Mouse (Mus musculus) forebrain, embryonic 13.5 days (tissue): ENCODE measurements around the gene Adamtsl3. TPM values are rescaled to one million over a fixed set of nuclear protein-coding genes. Genes with fewer than 3 reads are reported as not detected.

Source experiments
- ATAC-seq: fragments of 200-750 bp; cut with Nextera tagmentation; 2 replicates; pipeline ENCODE4 v1.8.0; 2017
- H3K27ac ChIP-seq: fragments of 300-500 bp; sonication (generic); 2 replicates; pipeline ENCODE4 v1.5.1; 2015; ENCODE audit warnings: inconsistent platforms, mild to moderate bottlenecking, moderate library complexity
- H3K27me3 ChIP-seq: fragments of 300-500 bp; sonication (generic); 2 replicates; pipeline ENCODE4 v1.6.1; 2015; ENCODE audit warnings: mild to moderate bottlenecking, inconsistent platforms
- H3K36me3 ChIP-seq: fragments of 300-500 bp; sonication (generic); 2 replicates; pipeline ENCODE4 v1.6.1; 2015; ENCODE audit warnings: mild to moderate bottlenecking, inconsistent platforms; ENCODE audit not compliant: poor library complexity, severe bottlenecking
- H3K4me1 ChIP-seq: fragments of 300-500 bp; sonication (generic); 2 replicates; pipeline ENCODE4 v1.6.1; 2015; ENCODE audit warnings: inconsistent platforms
- H3K4me2 ChIP-seq: fragments of 300-500 bp; sonication (generic); 2 replicates; pipeline ENCODE4 v1.6.1; 2015; ENCODE audit warnings: inconsistent platforms, mild to moderate bottlenecking, moderate library complexity
- H3K4me3 ChIP-seq: fragments of 300-500 bp; sonication (generic); 2 replicates; pipeline ENCODE4 v1.5.1; 2015; ENCODE audit warnings: mild to moderate bottlenecking, inconsistent platforms
- H3K9ac ChIP-seq: fragments of 300-500 bp; sonication (generic); 2 replicates; pipeline ENCODE4 v1.6.1; 2015; ENCODE audit warnings: mild to moderate bottlenecking, inconsistent platforms
- H3K9me3 ChIP-seq: fragments of 300-500 bp; sonication (generic); replicated peaks from 2 replicates; pipeline ENCODE4 v1.6.1; 2016; ENCODE audit warnings: inconsistent platforms
- WGBS: fragments of 180-500 bp; shearing (Covaris S2); methylation state at CpG from one replicate; pipeline ENCODE4 v1.1.7; 2015; 5-methylcytosine and 5-hydroxymethylcytosine counted together
- polyA plus RNA-seq: library from polyadenylated mRNA; unstranded; fragments of >200 nt; fragmentation: Nextera tagmentation; extraction: Ambion mirVana; gene quantifications from 2 replicates; pipeline ENCODE4 v1.2.1, GENCODE M21; 2015

The Adamtsl3 gene
- polyA plus RNA-seq, 1 experiment from 2014 or later, result 0.57 TPM

GRCm38 (mm10) chr7:82364567-82364966 lies 29.1 kb downstream of the Adamtsl3 start:
- Histone ChIP-seq H3K36me3 (no peaks in the 10 kb centered on the region), H3K9me3 (no peaks in the 10 kb centered on the region), H3K27ac (no peak overlapping the region), H3K9ac (no peak overlapping the region), H3K4me1 (0 out of 2 replicates have a peak, but pooled peaks cover 3% of the 10 kb centered on the region), H3K27me3 (no peaks in the 10 kb centered on the region), H3K4me2 (no peak overlapping the region), H3K4me3 (no peak overlapping the region)
- 76% methylated on average over 3 of the region's 3 CpGs for WGBS
- no peak for ATAC-seq

GRCm38 (mm10) chr7:82366056-82366455 lies 30.6 kb downstream of the Adamtsl3 start:
- H3K4me1 ChIP-seq, result 0 out of 2 replicates have a peak, but pooled peaks cover 3% of the 10 kb centered on the region
- no peaks in the 10 kb centered on the region for H3K27me3 ChIP-seq
- WGBS, result 87% methylated on average over 4 of the region's 4 CpGs
- H3K4me2 ChIP-seq, result no peak overlapping the region
- no peak for ATAC-seq
- H3K9me3 ChIP-seq, result no peaks in the 10 kb centered on the region
- no peak overlapping the region for H3K27ac ChIP-seq
- no peaks in the 10 kb centered on the region for H3K36me3 ChIP-seq
- no peak overlapping the region for H3K4me3 ChIP-seq
- H3K9ac ChIP-seq, result no peak overlapping the region

- 83% methylated on average over 5 of the region's 5 CpGs for WGBS
- Histone ChIP-seq H3K27ac (no peak overlapping the region), H3K4me1 (0 out of 2 replicates have a peak, but pooled peaks cover 3% of the 10 kb centered on the region), H3K27me3 (no peaks in the 10 kb centered on the region), H3K36me3 (no peaks in the 10 kb centered on the region), H3K4me3 (no peak overlapping the region), H3K9me3 (no peaks in the 10 kb centered on the region), H3K4me2 (no peak overlapping the region), H3K9ac (no peak overlapping the region)
- no peak for ATAC-seq
These were observed 31.0 kb downstream of the Adamtsl3 start for GRCm38 (mm10) chr7:82366471-82366870.

- Histone ChIP-seq H3K27ac (no peak overlapping the region), H3K9me3 (no peaks in the 10 kb centered on the region), H3K9ac (no peak overlapping the region), H3K4me2 (no peak overlapping the region), H3K4me3 (no peak overlapping the region), H3K27me3 (no peaks in the 10 kb centered on the region), H3K4me1 (0 out of 2 replicates have a peak, but pooled peaks cover 3% of the 10 kb centered on the region), H3K36me3 (no peaks in the 10 kb centered on the region)
- no peak for ATAC-seq
- WGBS, result 61% methylated on average over 2 of the region's 2 CpGs
These were observed 32.6 kb downstream of the Adamtsl3 start for GRCm38 (mm10) chr7:82368047-82368446.

GRCm38 (mm10) chr7:82370132-82370531 lies 34.6 kb downstream of the Adamtsl3 start:
- Histone ChIP-seq H3K36me3 (no peaks in the 10 kb centered on the region), H3K4me1 (no peaks in the 10 kb centered on the region), H3K27ac (no peak overlapping the region), H3K4me2 (no peak overlapping the region), H3K27me3 (no peaks in the 10 kb centered on the region), H3K9ac (no peak overlapping the region), H3K9me3 (no peaks in the 10 kb centered on the region), H3K4me3 (no peak overlapping the region)
- 91% methylated on average over 8 of the region's 8 CpGs for WGBS
- ATAC-seq, result no peak

- WGBS, result 71% methylated on average over 3 of the region's 3 CpGs
These were observed 35.9 kb downstream of the Adamtsl3 start for GRCm38 (mm10) chr7:82371411-82371810.

GRCm38 (mm10) chr7:82378311-82378710 lies 42.8 kb downstream of the Adamtsl3 start:
- no peak for ATAC-seq
- no peak overlapping the region for H3K4me2 ChIP-seq
- H3K9me3 ChIP-seq, result no peaks in the 10 kb centered on the region
- 82% methylated on average over 1 of the region's 1 CpGs for WGBS
- no peaks in the 10 kb centered on the region for H3K36me3 ChIP-seq
- 0 out of 2 replicates have a peak, but pooled peaks cover 1% of the 10 kb centered on the region for H3K4me1 ChIP-seq
- no peak overlapping the region for H3K27ac ChIP-seq
- H3K27me3 ChIP-seq, result no peaks in the 10 kb centered on the region
- no peak overlapping the region for H3K9ac ChIP-seq
- no peak overlapping the region for H3K4me3 ChIP-seq

More at GRCm38 (mm10) chr7:82371411-82371810, 35.9 kb downstream of the Adamtsl3 start:
- no peak overlapping the region for H3K4me3 ChIP-seq
- H3K27me3 ChIP-seq, result no peaks in the 10 kb centered on the region
- H3K36me3 ChIP-seq, result no peaks in the 10 kb centered on the region
- ATAC-seq, result no peak
- H3K4me2 ChIP-seq, result no peak overlapping the region
- H3K9ac ChIP-seq, result no peak overlapping the region
- H3K27ac ChIP-seq, result no peak overlapping the region
- H3K9me3 ChIP-seq, result no peaks in the 10 kb centered on the region
- H3K4me1 ChIP-seq, result no peaks in the 10 kb centered on the region

- Histone ChIP-seq H3K4me3 (no peak overlapping the region), H3K27me3 (no peaks in the 10 kb centered on the region)
- 90% methylated on average over 7 of the region's 7 CpGs for WGBS
These were observed 44.3 kb downstream of the Adamtsl3 start for GRCm38 (mm10) chr7:82379765-82380164.

GRCm38 (mm10) chr7:82382843-82383535 lies 47.5 kb downstream of the Adamtsl3 start:
- H3K36me3 ChIP-seq, result no peaks in the 10 kb centered on the region
- 74% methylated on average over 4 of the region's 4 CpGs for WGBS
- ATAC-seq, result no peak
- H3K27me3 ChIP-seq, result no peaks in the 10 kb centered on the region
- H3K4me1 ChIP-seq, result 0 out of 2 replicates have a peak, but pooled peaks cover 3% of the 10 kb centered on the region
- no peak overlapping the region for H3K9ac ChIP-seq
- no peak overlapping the region for H3K4me3 ChIP-seq
- H3K4me2 ChIP-seq, result no peak overlapping the region
- no peak overlapping the region for H3K27ac ChIP-seq
- H3K9me3 ChIP-seq, result no peaks in the 10 kb centered on the region

More at GRCm38 (mm10) chr7:82379765-82380164, 44.3 kb downstream of the Adamtsl3 start:
- 0 out of 2 replicates have a peak, but pooled peaks cover 3% of the 10 kb centered on the region for H3K4me1 ChIP-seq
- H3K27ac ChIP-seq, result no peak overlapping the region
- H3K4me2 ChIP-seq, result no peak overlapping the region
- no peak overlapping the region for H3K9ac ChIP-seq
- H3K36me3 ChIP-seq, result no peaks in the 10 kb centered on the region
- H3K9me3 ChIP-seq, result no peaks in the 10 kb centered on the region
- no peak for ATAC-seq

- no peak for ATAC-seq
- Histone ChIP-seq H3K27me3 (no peaks in the 10 kb centered on the region), H3K9me3 (no peaks in the 10 kb centered on the region), H3K4me3 (no peak overlapping the region), H3K4me1 (0 out of 2 replicates have a peak, but pooled peaks cover 3% of the 10 kb centered on the region), H3K9ac (no peak overlapping the region), H3K27ac (no peak overlapping the region), H3K4me2 (no peak overlapping the region), H3K36me3 (no peaks in the 10 kb centered on the region)
- WGBS, result 62% methylated on average over 3 of the region's 3 CpGs
These were observed 48.0 kb downstream of the Adamtsl3 start for GRCm38 (mm10) chr7:82383536-82383848.

- ATAC-seq, result no peak
- no peak overlapping the region for H3K27ac ChIP-seq
- H3K9me3 ChIP-seq, result no peaks in the 10 kb centered on the region
These were observed 51.6 kb downstream of the Adamtsl3 start for GRCm38 (mm10) chr7:82387121-82387520.

GRCm38 (mm10) chr7:82394435-82395186 lies 59.1 kb downstream of the Adamtsl3 start:
- no peak overlapping the region for H3K9ac ChIP-seq
- peak overlapping the region; percentile 76 for H3K27ac ChIP-seq
- H3K4me1 ChIP-seq, result peaks cover 43% of the 10 kb centered on the region
- H3K4me3 ChIP-seq, result no peak overlapping the region
- ATAC-seq, result peak; percentile 58; the same call in 1 of the 2 replicates
- no peaks in the 10 kb centered on the region for H3K36me3 ChIP-seq
- no peaks in the 10 kb centered on the region for H3K27me3 ChIP-seq
- no peak overlapping the region for H3K4me2 ChIP-seq
- H3K9me3 ChIP-seq, result no peaks in the 10 kb centered on the region
- WGBS, result 38% methylated on average over 6 of the region's 6 CpGs

More at GRCm38 (mm10) chr7:82387121-82387520, 51.6 kb downstream of the Adamtsl3 start:
- no peak overlapping the region for H3K4me3 ChIP-seq
- H3K27me3 ChIP-seq, result no peaks in the 10 kb centered on the region
- H3K36me3 ChIP-seq, result no peaks in the 10 kb centered on the region
- 0 out of 2 replicates have a peak, but pooled peaks cover 3% of the 10 kb centered on the region for H3K4me1 ChIP-seq
- H3K4me2 ChIP-seq, result no peak overlapping the region
- no peak overlapping the region for H3K9ac ChIP-seq
- 77% methylated on average over 3 of the region's 3 CpGs for WGBS
